Mouse (Mus musculus) mouse embryonic stem cell (cell line): ENCODE data around the gene Slamf9.

Experiments used
- in situ Hi-C, 2 experiments: fragments of 300-500 bp; cut with MboI; formaldehyde crosslinking; loops; 1 replicate in 1 of 2; 3 replicates in 1 of 2; pipeline ENCODE4 v1.14.3; 2019 to 2020; ENCODE audit warnings: low sequenced_read_pairs in 2 of 2, low pct_unique_long_range_greater_than_20kb in 1 of 2, mixed read lengths in 1 of 2; ENCODE audit not compliant: unreplicated experiment in 1 of 2

Slamf9 gene

GRCm38 (mm10) chr1:172522524-172522923, 47.4 kb downstream of the Slamf9 start:
- in situ Hi-C loops = loop anchor here in 1 of 2 experiments (10.0 kb wide), 1 partner anchor 112 kb away; the partner anchor contains the start of gene Dusp23

- in situ Hi-C loops = loop anchor here in 1 of 2 experiments (10.0 kb wide), 1 partner anchor 111 kb away; the partner anchor contains the start of gene Dusp23
These were observed 48.5 kb downstream of the Slamf9 start for GRCm38 (mm10) chr1:172523699-172524101.

- in situ Hi-C loops = loop anchor here in 1 of 2 experiments (10.0 kb wide), 1 partner anchor 110 kb away; the partner anchor contains the start of gene Dusp23
These were observed 50.0 kb downstream of the Slamf9 start for GRCm38 (mm10) chr1:172525027-172525764.

- in situ Hi-C loops = loop anchor here in 1 of 2 experiments (10.0 kb wide), 1 partner anchor 109 kb away; the partner anchor contains the start of gene Dusp23
These were observed 50.8 kb downstream of the Slamf9 start for GRCm38 (mm10) chr1:172525971-172526370.

- in situ Hi-C loops = loop anchor here in 1 of 2 experiments (10.0 kb wide), 1 partner anchor 108 kb away; the partner anchor contains the start of gene Dusp23
These were observed 51.4 kb downstream of the Slamf9 start for GRCm38 (mm10) chr1:172526380-172527081.

GRCm38 (mm10) chr1:172527431-172527830, 52.3 kb downstream of the Slamf9 start:
- in situ Hi-C loops = loop anchor here in 1 of 2 experiments (10.0 kb wide), 1 partner anchor 107 kb away; the partner anchor contains the start of gene Dusp23
